Mouse (Mus musculus) v-Abl transformed pro-B cells (cell line): ENCODE results near the gene Ect2.

Source experiments
- in situ Hi-C, 2 experiments: fragments of 400-800 bp; cut with MboI; formaldehyde crosslinking; loops; one replicate each; pipeline ENCODE4 v1.15.1; 2025; ENCODE audit not compliant: unreplicated experiment in 2 of 2

Gene Ect2

DNA sequence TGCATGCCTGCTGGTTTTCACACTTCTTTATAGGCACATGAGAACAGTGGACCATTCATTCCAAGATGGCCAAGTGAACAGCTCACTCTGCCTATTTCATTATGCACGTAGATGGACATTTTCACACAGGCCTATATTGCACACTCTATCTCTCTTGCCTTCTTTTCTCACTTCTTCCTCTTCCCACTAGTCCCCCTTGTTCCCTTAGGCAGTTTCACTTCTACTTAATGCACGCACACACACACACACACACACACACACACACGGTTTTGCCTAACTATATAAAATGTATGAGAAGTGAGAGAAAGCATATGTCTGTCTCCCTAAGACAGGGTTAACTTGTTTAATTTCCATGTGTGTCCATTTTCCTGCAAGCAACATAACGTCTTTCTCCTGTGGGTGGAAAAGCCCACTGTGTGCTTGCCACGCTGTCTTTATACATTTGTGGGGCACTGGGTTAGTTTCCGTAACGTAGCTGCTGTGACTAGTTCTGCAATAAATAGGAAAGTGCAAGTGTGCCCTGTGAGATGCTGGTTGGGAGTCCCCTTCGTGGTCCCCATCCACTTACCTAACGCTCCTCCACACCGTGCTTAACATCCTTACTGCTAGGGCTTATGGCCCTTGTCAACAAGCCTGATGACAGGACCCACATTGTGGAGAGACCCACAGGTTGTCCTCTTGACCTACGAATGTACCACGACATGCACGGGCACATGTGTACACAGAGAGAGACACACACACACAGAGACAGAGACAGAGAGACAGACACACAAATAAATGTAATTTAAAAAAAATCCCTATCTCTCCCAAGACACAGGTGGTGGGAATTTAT lies 72.2 kb downstream of the Ect2 start:
- in situ Hi-C loops = no loop called here

DNA sequence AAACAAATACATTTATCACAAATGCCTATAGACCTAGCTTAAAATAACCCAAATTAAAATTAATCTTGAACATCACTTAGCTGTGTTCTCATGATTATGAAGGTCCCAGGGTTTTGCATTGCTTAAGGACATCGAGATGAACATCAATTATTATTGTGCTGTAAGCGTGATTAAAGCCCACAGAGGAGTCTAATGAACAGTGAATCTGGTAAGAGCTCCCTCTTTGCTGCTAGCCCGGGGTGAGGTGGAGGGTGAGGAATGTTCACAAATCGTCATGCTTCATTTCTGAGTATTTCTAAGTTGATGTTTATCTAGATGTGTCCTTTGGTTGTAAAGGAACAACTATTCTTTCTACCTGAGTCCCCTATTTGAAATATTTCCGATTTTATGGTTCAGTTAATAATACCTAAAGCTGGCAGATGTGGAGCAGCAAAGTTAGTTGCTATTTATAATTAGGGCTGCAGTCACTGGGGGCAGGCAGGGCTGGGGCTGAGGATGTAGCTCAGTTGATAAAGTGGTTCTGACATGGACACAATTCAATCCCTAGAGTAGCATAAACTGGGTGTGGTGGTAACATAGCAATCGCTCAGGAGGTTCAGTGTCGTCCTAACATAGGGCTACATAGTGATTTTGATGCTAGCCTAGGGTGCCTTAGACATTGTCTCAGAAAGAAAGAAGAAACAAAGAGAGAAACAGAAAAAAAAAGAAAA lies 73.5 kb downstream of the Ect2 start:
- in situ Hi-C loops = no loop called here

- in situ Hi-C loops = no loop called here
Measured at GRCm38 (mm10) chr3:27073884-27074283, 79.8 kb downstream of the Ect2 start.

GRCm38 (mm10) chr3:27071706-27072105 lies 82.0 kb downstream of the Ect2 start:
- in situ Hi-C loops = no loop called here

DNA sequence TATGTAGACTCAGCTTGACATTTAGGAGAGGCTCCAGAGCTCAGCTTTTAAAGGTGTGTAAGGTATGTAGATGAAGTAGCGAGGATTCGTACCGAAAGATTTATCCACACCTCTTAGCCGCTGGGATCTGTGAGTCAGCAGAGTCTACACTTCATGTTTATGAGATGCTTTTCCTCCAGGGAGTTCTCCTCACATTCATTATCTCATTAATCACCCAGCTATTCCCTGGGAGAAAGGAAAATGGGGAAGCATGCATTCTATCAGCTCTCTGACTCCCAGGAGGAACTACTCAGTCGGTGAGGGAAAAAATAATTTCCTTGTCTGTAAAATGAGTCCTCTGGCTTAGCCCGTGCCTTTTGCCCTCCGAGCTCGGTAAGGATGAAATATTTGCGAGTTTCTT lies 83.3 kb downstream of the Ect2 start:
- in situ Hi-C loops = no loop called here

DNA sequence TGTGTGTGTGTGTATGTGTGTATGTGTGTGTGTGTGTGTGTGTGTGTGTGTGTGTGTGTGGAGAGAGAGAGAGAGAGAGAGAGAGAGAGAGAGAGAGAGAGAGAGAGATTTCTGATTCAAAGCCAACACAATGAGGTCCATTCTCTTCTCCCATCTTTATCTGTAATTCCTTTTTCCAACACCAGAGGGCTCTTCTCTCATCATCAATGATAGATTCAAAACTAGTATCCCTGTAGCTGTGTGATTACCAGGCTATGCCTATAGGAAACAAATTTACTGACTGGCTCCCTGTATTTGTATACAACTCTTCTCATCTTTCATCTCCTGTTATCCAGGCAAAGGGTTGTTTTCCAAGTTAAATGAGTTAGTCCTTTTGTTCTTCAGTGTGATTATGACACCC lies 86.5 kb downstream of the Ect2 start:
- in situ Hi-C loops = loop anchor here (5.0 to 10.0 kb wide), 2 partner anchors 170 to 398 kb away; no protein-coding TSS in a partner anchor

- in situ Hi-C loops = loop anchor here (5.0 to 10.0 kb wide), 4 partner anchors 172 to 402 kb away; no protein-coding TSS in a partner anchor
Measured at GRCm38 (mm10) chr3:27064886-27065285, 88.8 kb downstream of the Ect2 start.

GRCm38 (mm10) chr3:27063399-27064260 lies 90.0 kb downstream of the Ect2 start:
- in situ Hi-C loops = loop anchor here (5.0 to 10.0 kb wide), 3 partner anchors 179 to 404 kb away; no protein-coding TSS in a partner anchor

GRCm38 (mm10) chr3:27060441-27060840 lies 93.2 kb downstream of the Ect2 start:
- in situ Hi-C loops = loop anchor here (5.0 to 10.0 kb wide), 3 partner anchors 182 to 407 kb away; no protein-coding TSS in a partner anchor

DNA sequence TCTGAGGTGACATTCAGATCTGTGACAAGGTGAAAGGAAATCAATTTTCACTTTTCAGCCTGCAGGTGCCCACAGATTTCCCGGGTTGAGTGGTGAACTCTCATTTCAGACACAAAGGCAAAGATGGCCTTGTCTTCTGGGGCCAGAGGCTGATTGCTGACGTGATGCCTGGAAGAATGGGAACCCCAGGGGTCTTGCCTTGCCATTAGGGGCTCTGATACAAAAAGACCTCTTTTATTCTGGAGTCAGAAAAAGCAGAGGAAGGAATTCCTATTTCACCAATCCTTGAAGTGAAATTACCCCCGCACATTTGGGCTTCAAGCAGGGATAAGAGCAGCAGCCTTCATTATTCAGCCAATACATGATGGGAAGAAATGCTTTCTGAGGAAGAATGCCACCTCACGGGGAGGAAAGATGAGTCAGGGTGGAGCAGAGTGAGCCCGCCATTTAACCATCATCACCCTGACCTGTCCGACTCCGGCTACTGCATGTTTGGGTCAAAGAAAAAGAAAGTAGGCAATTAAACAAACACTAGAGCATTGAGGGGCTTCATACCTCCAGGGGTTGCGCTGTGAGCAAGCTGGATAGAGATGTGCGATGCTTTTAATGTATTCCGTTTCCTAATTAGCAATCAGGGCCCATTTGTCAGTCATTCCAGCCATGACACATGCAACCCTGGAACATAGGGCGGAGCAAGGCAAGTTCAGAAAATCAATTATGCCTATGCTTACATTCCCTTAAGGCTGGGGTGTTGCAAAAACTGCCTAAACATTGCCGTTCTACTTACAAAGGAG lies 94.0 kb downstream of the Ect2 start:
- in situ Hi-C loops = loop anchor here (5.0 to 10.0 kb wide), 3 partner anchors 183 to 408 kb away; no protein-coding TSS in a partner anchor

GRCm38 (mm10) chr3:27055471-27055870 lies 98.2 kb downstream of the Ect2 start:
- in situ Hi-C loops = no loop called here

DNA sequence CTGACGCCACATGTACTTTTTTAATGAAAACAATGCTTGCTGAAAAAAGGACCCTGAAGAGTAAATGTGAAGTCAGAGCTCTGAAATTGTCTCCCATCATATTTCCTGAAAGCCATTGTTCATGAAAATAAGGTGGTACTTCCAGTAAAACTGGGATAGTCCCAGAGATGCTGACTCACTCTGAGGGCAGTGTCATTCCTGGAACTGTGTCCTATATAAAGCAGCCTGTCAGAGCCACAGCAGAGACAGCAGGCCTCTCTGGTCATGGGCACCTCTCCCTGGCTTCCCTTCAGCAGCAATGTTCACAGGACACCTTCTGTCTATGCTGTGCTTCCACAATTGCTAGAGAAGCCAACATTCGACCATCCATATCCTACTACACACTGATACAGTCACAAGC lies 98.9 kb downstream of the Ect2 start:
- in situ Hi-C loops = no loop called here
